Mouse (Mus musculus) spleen, adult 18-20 months (tissue): Measurements from ENCODE around the gene Bri3.
"Not testable (repeated sequence)": the region's sequence is repeated elsewhere in the genome, so short reads cannot be mapped to it uniquely, and the experiment has no call there.

Experiments used
- DNase-seq, 2 experiments: peaks; one replicate each; pipeline ENCODE4 v3.0.0; 2022; ENCODE audit warnings: mixed read lengths in 2 of 2

The Bri3 gene

GRCm38 (mm10) chr5:144364680-144365357 lies 120.6 kb downstream of the Bri3 start:
- no peak for DNase-seq

- DNase-seq: not testable (repeated sequence)
Measured at GRCm38 (mm10) chr5:144366551-144366950, 122.3 kb downstream of the Bri3 start.

- no peak for DNase-seq
Measured at GRCm38 (mm10) chr5:144368661-144369205, 124.5 kb downstream of the Bri3 start.

- no peak for DNase-seq
Measured at GRCm38 (mm10) chr5:144370986-144371385, 126.7 kb downstream of the Bri3 start.

GRCm38 (mm10) chr5:144372177-144372576 lies 127.9 kb downstream of the Bri3 start:
- DNase-seq: no peak

GRCm38 (mm10) chr5:144372885-144373284 lies 128.6 kb downstream of the Bri3 start:
- DNase-seq: no peak

GRCm38 (mm10) chr5:144379431-144379830 lies 135.2 kb downstream of the Bri3 start:
- DNase-seq: no peak

- DNase-seq: no peak
Measured at GRCm38 (mm10) chr5:144380689-144381088, 136.5 kb downstream of the Bri3 start.

GRCm38 (mm10) chr5:144381782-144382181 lies 137.5 kb downstream of the Bri3 start:
- peak in 1 of 2 experiments; percentile 5 for DNase-seq

GRCm38 (mm10) chr5:144383936-144384335 lies 139.7 kb downstream of the Bri3 start:
- peak in 1 of 2 experiments; percentile 9 for DNase-seq

- DNase-seq: peak in 1 of 2 experiments; percentile 18
Measured at GRCm38 (mm10) chr5:144387851-144388250, 143.6 kb downstream of the Bri3 start.

- no peak for DNase-seq
Measured at GRCm38 (mm10) chr5:144394142-144394541, 149.9 kb downstream of the Bri3 start.

- no peak for DNase-seq
Measured at GRCm38 (mm10) chr5:144397566-144397965, 153.3 kb downstream of the Bri3 start.

- DNase-seq: no peak
Measured at GRCm38 (mm10) chr5:144400821-144401220, 156.6 kb downstream of the Bri3 start.

GRCm38 (mm10) chr5:144406256-144406655 lies 162.0 kb downstream of the Bri3 start:
- DNase-seq: no peak

GRCm38 (mm10) chr5:144410666-144411065 lies 166.4 kb downstream of the Bri3 start:
- no peak for DNase-seq

GRCm38 (mm10) chr5:144411702-144412101 lies 167.5 kb downstream of the Bri3 start:
- no peak for DNase-seq

- DNase-seq: no peak
Measured at GRCm38 (mm10) chr5:144412781-144413180, 168.5 kb downstream of the Bri3 start.

GRCm38 (mm10) chr5:144418456-144418855 lies 174.2 kb downstream of the Bri3 start:
- no peak for DNase-seq

GRCm38 (mm10) chr5:144420001-144420400 lies 175.8 kb downstream of the Bri3 start:
- no peak for DNase-seq

GRCm38 (mm10) chr5:144426697-144427096 lies 182.5 kb downstream of the Bri3 start:
- no peak for DNase-seq

- DNase-seq: no peak
Measured at GRCm38 (mm10) chr5:144427861-144428260, 183.6 kb downstream of the Bri3 start.

- no peak for DNase-seq
Measured at GRCm38 (mm10) chr5:144431481-144431880, 187.2 kb downstream of the Bri3 start.

GRCm38 (mm10) chr5:144439286-144440040 lies 195.2 kb downstream of the Bri3 start:
- DNase-seq: no peak
